Mouse (Mus musculus): ENCODE measurements at regions not wholly inside any gene's neighbourhood (a gene's known extent, or its start where the extent isn't known, plus 50 kb on each side); places are given as distances from the start of the nearest gene placed in this dataset.

GRCm38 (mm10) chr9:13978842-13979241 lies 151.3 kb downstream of the Fam76b start:
- peak; percentile 76 for DNase-seq

GRCm38 (mm10) chr9:13987486-13987885 lies 160.0 kb downstream of the Fam76b start:
- DNase-seq = peak; percentile 70

GRCm38 (mm10) chr9:13988901-13989300 lies 161.4 kb downstream of the Fam76b start:
- peak; percentile 74 for DNase-seq

- DNase-seq = peak; percentile 25
These were observed 163.4 kb downstream of the Fam76b start for GRCm38 (mm10) chr9:13990960-13991359.

GRCm38 (mm10) chr9:13992728-13993127 lies 165.2 kb downstream of the Fam76b start:
- peak; percentile 76 for DNase-seq

GRCm38 (mm10) chr9:13999358-13999757 lies 171.8 kb downstream of the Fam76b start:
- DNase-seq = no peak

GRCm38 (mm10) chr9:14001517-14001916 lies 174.0 kb downstream of the Fam76b start:
- peak; percentile 79 for DNase-seq

GRCm38 (mm10) chr9:14002236-14002635 lies 174.7 kb downstream of the Fam76b start:
- DNase-seq = peak; percentile 79

- DNase-seq = no peak
These were observed 175.6 kb downstream of the Fam76b start for GRCm38 (mm10) chr9:14003163-14003562.

- peak; percentile 67 for DNase-seq
These were observed 178.9 kb downstream of the Fam76b start for GRCm38 (mm10) chr9:14006233-14006984.

- no peak for DNase-seq
These were observed 181.9 kb downstream of the Fam76b start for GRCm38 (mm10) chr9:14009451-14009850.

GRCm38 (mm10) chr9:14010261-14010949 lies 182.9 kb downstream of the Fam76b start:
- no peak for DNase-seq

GRCm38 (mm10) chr9:14024216-14024615 lies 196.7 kb downstream of the Fam76b start:
- DNase-seq = peak; percentile 87

GRCm38 (mm10) chr9:14024701-14025100 lies 197.2 kb downstream of the Fam76b start:
- DNase-seq = peak; percentile 93

- peak; percentile 89 for DNase-seq
These were observed 200.5 kb downstream of the Fam76b start for GRCm38 (mm10) chr9:14028056-14028455.

GRCm38 (mm10) chr9:14031358-14032047 lies 204.0 kb downstream of the Fam76b start:
- peak; percentile 55 for DNase-seq

GRCm38 (mm10) chr9:14032048-14032362 lies 204.5 kb downstream of the Fam76b start:
- no peak for DNase-seq

- DNase-seq = peak; percentile 82
These were observed 208.0 kb downstream of the Fam76b start for GRCm38 (mm10) chr9:14035526-14035925.

- peak; percentile 80 for DNase-seq
These were observed 214.5 kb downstream of the Fam76b start for GRCm38 (mm10) chr9:14041900-14042435.

- DNase-seq = peak; percentile 30
These were observed 220.7 kb downstream of the Fam76b start for GRCm38 (mm10) chr9:14048224-14048623.

GRCm38 (mm10) chr9:14053704-14054103 lies 221.2 kb upstream of the Sesn3 start:
- DNase-seq = peak; percentile 92

GRCm38 (mm10) chr9:14056410-14057172 lies 218.3 kb upstream of the Sesn3 start:
- DNase-seq = peak; percentile 76
